Mouse (Mus musculus) embryonic facial prominence, embryonic 11.5 days (tissue): ENCODE measurements around the gene Cpa4. TPM values are rescaled to one million over a fixed set of nuclear protein-coding genes. Genes with fewer than 3 reads are reported as not detected.

Experiments
- ATAC-seq: fragments of 200-750 bp; cut with Nextera tagmentation; replicated peaks from 2 replicates; pipeline ENCODE4 v1.8.0; 2017; ENCODE audit warnings: low read depth; ENCODE audit not compliant: insufficient number of reproducible peaks, low FRiP score, low TSS enrichment
- DNase-seq: peaks from one replicate; pipeline ENCODE4 v3.0.0-alpha.2; 2015; ENCODE audit warnings: low spot score
- H3K27ac ChIP-seq: fragments of 300-500 bp; sonication (generic); replicated peaks from 2 replicates; pipeline ENCODE4 v1.5.1; 2014; ENCODE audit warnings: mild to moderate bottlenecking, low read depth, low read length, control low read depth
- H3K27me3 ChIP-seq: fragments of 300-500 bp; sonication (generic); 2 replicates; pipeline ENCODE4 v1.6.1; 2014; ENCODE audit warnings: mild to moderate bottlenecking, low read length, moderate library complexity, mixed read lengths; ENCODE audit not compliant: control insufficient read depth, insufficient read depth
- H3K36me3 ChIP-seq: fragments of 300-500 bp; sonication (generic); replicated peaks from 2 replicates; pipeline ENCODE4 v1.6.1; 2014; ENCODE audit warnings: low read depth, mild to moderate bottlenecking, low read length, moderate library complexity, mixed read lengths; ENCODE audit not compliant: control insufficient read depth, insufficient read depth
- H3K4me1 ChIP-seq: fragments of 300-500 bp; sonication (generic); 2 replicates; pipeline ENCODE4 v1.6.1; 2014; ENCODE audit warnings: low read length, mixed read lengths; ENCODE audit not compliant: control insufficient read depth, insufficient read depth
- H3K4me2 ChIP-seq: fragments of 300-500 bp; sonication (generic); 2 replicates; pipeline ENCODE4 v1.6.1; 2014; ENCODE audit warnings: low read depth, mild to moderate bottlenecking, control low read depth, low read length, moderate library complexity
- H3K4me3 ChIP-seq: fragments of 300-500 bp; sonication (generic); 2 replicates; pipeline ENCODE4 v1.5.1; 2014; ENCODE audit warnings: low read depth, low read length, control low read depth
- H3K9ac ChIP-seq: fragments of 300-500 bp; sonication (generic); replicated peaks from 2 replicates; pipeline ENCODE4 v1.6.1; 2014; ENCODE audit warnings: mild to moderate bottlenecking, control low read depth, low read length
- H3K9me3 ChIP-seq: fragments of 300-500 bp; sonication (generic); replicated peaks from 2 replicates; pipeline ENCODE4 v1.6.1; 2016; ENCODE audit warnings: mild to moderate bottlenecking, low read length, inconsistent platforms, mixed read lengths; ENCODE audit not compliant: control insufficient read depth
- WGBS: fragments of 180-500 bp; shearing (Covaris S2); extraction: QIAGEN DNeasy Blood & Tissue Kit; methylation state at CpG from one replicate; pipeline ENCODE4 v1.1.7; 2014; 5-methylcytosine and 5-hydroxymethylcytosine counted together
- polyA plus RNA-seq: library from polyadenylated mRNA; unstranded; fragments of >200 nt; fragmentation: Nextera tagmentation; extraction: Ambion mirVana; gene quantifications from 2 replicates; pipeline ENCODE4 v1.2.1, GENCODE M21; 2014

Cpa4 gene
- polyA plus RNA-seq, 1 experiment from 2014 or later: 1.4 TPM

DNA sequence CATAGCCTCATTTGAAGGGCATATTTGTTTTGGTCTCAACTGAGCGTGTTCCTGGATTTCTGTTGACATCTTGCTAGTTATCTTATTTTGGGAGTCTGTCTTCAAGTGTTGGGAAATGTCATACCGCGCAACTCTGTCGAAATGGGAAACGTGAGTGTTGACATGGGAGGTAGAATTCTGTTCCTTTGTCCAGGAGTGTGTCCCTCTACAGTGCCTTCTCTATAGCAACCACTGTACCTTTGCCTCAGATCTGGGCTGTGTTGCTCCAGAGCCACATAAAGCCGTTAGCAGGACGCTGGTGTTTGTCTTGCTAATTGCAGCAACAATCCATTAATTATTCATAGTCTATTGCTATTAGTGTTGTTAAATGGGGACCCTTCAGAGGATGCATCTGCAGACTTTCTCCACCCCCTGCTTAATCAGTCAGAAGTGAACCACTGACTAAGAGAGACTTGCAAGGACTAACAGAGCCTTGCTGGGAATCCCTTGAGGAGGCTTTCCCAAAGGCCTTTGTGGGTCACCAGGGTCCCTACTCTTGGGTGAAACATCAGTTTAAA, 18.8 kb downstream of the Cpa4 start:
- DNase-seq (no peak), ATAC-seq (no peak)
- H3K9ac ChIP-seq: no peak overlapping the region
- no peak overlapping the region for H3K4me3 ChIP-seq
- WGBS: 80% methylated on average over 7 of the region's 7 CpGs
- no peaks in the 10 kb centered on the region for H3K9me3 ChIP-seq
- H3K4me2 ChIP-seq: no peak overlapping the region
- H3K4me1 ChIP-seq: no peaks in the 10 kb centered on the region
- no peaks in the 10 kb centered on the region for H3K27me3 ChIP-seq
- H3K27ac ChIP-seq: no peak overlapping the region
- no peaks in the 10 kb centered on the region for H3K36me3 ChIP-seq

DNA sequence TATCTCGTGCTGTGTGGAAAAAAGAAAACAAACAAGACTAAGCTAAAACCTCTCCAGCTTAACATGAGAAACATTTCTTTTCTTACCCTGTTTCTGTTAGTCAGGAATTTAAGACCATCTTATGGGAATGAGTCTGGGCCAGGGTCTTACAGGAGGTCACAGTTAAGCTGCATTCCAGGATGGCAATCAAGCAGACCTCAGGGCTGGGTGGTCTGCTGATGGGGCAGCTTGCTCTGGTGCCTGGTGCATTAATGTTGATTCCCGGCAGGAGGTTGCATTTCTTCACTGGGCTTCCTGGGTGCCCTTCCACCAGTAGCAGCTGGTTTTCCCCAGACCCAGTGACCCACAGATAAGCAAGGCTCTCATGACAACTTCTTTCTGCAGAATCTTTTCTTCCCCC, 21.6 kb downstream of the Cpa4 start:
- H3K27me3 ChIP-seq: no peaks in the 10 kb centered on the region
- H3K27ac ChIP-seq: 0 out of 2 replicates have a peak overlapping the region, but pooled peaks have one; percentile 36
- no peaks in the 10 kb centered on the region for H3K4me1 ChIP-seq
- 25% methylated on average over 2 of the region's 2 CpGs for WGBS
- H3K9me3 ChIP-seq: no peaks in the 10 kb centered on the region
- no peak overlapping the region for H3K4me2 ChIP-seq
- no peak overlapping the region for H3K4me3 ChIP-seq
- peak; percentile 54 for DNase-seq
- no peaks in the 10 kb centered on the region for H3K36me3 ChIP-seq
- no peak for ATAC-seq
- no peak overlapping the region for H3K9ac ChIP-seq

DNA sequence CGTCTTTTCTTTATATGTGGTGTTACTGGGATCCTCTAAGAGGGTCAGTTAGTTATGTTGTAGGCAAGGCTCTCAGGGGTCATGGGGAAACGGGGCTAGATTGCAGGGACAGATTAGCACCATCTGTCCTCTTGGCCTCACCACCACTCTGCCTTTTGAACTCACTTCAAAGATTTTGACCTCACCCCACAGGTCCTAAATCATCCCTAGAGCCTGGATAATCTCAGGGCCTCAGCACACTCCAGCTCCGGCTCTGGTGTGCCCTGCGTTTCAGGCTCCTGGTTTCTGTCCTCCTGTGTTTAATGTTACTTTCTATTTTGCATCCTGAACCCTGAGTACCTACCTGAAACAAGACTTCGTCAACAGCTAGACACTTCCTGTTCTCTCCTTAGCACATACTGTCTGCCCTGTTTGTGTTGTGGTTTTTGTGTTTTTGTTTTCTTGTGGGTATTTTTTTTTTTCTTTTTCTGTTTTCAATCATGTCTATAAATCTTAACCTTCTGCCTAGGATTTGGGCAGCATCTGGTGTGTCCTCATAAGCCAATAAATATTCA, 23.8 kb downstream of the Cpa4 start:
- H3K4me1 ChIP-seq: no peaks in the 10 kb centered on the region
- no peak for ATAC-seq
- no peak for DNase-seq

DNA sequence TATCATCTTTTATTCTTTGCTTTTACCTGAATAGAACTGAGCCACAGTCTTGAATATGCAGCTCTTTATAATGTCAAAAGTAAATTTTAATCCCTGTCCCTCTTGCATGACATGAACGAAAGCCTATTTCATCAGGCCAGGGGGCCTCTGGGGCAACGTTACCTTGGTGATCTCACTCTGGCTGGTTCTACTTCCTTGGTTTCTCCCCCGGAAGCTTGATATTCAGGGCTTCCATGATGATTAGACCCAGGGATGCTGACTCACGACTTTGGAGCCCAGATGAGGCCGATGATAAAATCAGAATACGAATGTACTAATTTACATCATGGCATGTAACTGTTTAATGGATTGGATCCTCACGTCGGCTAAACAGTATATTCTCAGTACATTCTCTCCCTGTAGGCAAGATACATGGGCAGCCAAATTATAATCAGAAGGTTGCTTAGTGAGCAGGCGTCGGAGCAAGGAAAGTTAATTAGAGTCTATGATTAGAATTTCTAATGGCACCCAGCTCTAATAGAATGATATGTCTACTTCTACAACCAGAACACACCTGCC, 24.3 kb downstream of the Cpa4 start:
- Histone ChIP-seq H3K36me3 (no peaks in the 10 kb centered on the region), H3K9ac (no peak overlapping the region), H3K4me1 (no peaks in the 10 kb centered on the region), H3K9me3 (no peaks in the 10 kb centered on the region), H3K4me2 (no peak overlapping the region), H3K27me3 (no peaks in the 10 kb centered on the region), H3K4me3 (no peak overlapping the region), H3K27ac (no peak overlapping the region)
- DNase-seq (no peak), ATAC-seq (no peak)
- 81% methylated on average over 10 of the region's 10 CpGs for WGBS

More for the DNA sequence above, 23.8 kb downstream of the Cpa4 start:
- Histone ChIP-seq H3K27me3 (no peaks in the 10 kb centered on the region), H3K36me3 (no peaks in the 10 kb centered on the region), H3K9me3 (no peaks in the 10 kb centered on the region), H3K9ac (no peak overlapping the region), H3K27ac (no peak overlapping the region), H3K4me2 (no peak overlapping the region), H3K4me3 (no peak overlapping the region)
- 55% methylated on average over 5 of the region's 5 CpGs for WGBS

DNA sequence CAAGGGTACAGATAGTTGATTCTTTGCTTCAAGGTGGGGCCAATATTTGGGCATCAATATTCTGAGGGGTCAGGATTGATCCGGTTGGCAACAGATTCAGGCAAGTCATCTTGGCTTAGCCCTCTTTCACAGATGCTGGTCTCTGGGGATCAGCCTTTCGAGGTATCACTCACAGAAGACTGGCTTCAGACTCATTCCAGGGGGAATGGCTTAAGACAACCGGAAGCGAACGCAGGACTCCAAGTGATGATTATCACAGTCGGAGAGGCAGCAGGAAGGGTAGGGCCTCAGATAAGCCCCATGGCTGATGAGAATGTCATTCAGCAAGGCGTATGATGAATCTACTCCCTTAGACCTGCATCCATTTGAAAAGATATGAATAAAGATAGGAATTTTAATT, 26.2 kb downstream of the Cpa4 start:
- DNase-seq (no peak), ATAC-seq (no peak)
- Histone ChIP-seq H3K9me3 (no peaks in the 10 kb centered on the region), H3K4me3 (no peak overlapping the region), H3K36me3 (no peaks in the 10 kb centered on the region), H3K27me3 (no peaks in the 10 kb centered on the region), H3K27ac (no peak overlapping the region), H3K9ac (no peak overlapping the region), H3K4me2 (no peak overlapping the region), H3K4me1 (no peaks in the 10 kb centered on the region)
- 72% methylated on average over 7 of the region's 7 CpGs for WGBS

DNA sequence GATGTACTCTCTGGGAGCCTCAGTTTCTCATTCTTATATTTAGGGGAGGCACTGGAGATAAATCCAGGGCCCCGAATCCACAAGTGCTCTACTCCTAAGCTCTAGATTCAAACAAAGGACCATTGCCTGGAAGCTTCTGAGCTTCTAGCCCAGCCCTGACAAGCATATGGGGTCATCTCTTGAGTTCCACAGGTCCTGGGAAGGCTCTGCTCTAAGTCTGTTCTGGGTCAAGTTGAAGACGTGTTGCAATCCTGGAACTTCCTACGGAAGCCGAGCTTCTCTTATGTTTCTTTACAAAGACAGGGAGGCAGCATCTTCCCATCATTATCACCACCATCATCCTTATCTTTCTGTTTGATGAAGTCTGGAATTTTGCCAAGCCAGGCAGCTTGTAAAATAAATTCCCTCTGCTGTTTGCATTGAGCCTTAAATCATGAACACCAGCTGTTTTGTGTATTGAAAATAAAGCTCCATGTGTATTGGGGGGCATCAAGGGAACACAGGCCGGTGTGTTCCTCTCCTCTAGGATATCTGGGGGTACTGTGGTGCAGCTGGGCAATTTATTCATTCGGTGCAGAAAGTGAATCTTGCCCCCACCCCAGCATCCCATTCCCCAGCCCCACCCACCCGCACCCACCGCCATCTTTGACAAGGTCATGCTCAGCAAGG, 28.2 kb downstream of the Cpa4 start:
- no peak overlapping the region for H3K27ac ChIP-seq
- H3K4me2 ChIP-seq: no peak overlapping the region
- H3K36me3 ChIP-seq: no peaks in the 10 kb centered on the region
- no peak overlapping the region for H3K9ac ChIP-seq
- no peak for DNase-seq
- no peak overlapping the region for H3K4me3 ChIP-seq
- 91% methylated on average over 8 of the region's 8 CpGs for WGBS
- no peaks in the 10 kb centered on the region for H3K4me1 ChIP-seq
- H3K27me3 ChIP-seq: no peaks in the 10 kb centered on the region
- no peaks in the 10 kb centered on the region for H3K9me3 ChIP-seq
- no peak for ATAC-seq

DNA sequence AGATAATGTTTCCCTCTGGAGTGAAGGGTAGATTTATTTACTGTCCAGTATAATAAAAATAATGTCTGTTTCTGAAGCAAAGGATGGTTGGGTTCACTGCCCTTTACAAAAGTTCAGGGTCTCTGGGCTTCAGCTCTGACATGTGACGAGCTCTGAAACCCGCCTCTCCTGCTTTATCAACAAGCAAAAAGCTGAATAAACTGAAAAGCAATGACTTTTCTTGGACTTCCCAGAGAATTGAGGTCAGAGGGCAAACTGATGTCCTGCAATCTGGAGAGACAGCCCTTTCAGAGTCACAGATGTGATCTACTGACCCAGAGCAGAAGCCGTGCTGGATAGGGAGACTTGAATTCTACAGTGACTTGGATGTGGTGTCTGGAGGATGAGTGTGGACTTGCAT, 31.9 kb downstream of the Cpa4 start:
- 46% methylated on average over 3 of the region's 3 CpGs for WGBS
- no peaks in the 10 kb centered on the region for H3K4me1 ChIP-seq
- H3K9ac ChIP-seq: no peak overlapping the region
- H3K4me2 ChIP-seq: no peak overlapping the region
- no peaks in the 10 kb centered on the region for H3K36me3 ChIP-seq
- DNase-seq (no peak), ATAC-seq (no peak)
- no peak overlapping the region for H3K4me3 ChIP-seq
- H3K9me3 ChIP-seq: no peaks in the 10 kb centered on the region
- H3K27me3 ChIP-seq: no peaks in the 10 kb centered on the region
- H3K27ac ChIP-seq: no peak overlapping the region

DNA sequence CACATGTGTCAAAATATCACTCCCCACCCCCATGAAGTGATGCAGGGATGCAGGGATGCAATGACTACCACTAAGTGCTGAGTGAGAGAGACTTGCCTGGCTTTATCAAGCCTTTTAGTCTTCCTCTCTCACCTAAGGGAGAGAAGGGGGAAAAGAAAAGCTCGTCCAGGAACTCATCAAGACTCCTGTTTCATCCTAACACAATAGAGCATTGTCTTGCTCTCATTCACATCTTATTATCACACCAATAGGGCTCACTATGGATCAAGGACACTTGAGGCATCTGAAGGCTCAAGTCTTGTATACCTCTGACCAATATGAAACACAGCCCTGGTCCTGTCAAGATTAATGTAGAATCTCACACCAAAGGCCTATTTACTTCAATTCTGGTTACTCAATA, 32.8 kb downstream of the Cpa4 start:
- WGBS: 67% methylated on average over 1 of the region's 1 CpGs
- no peak overlapping the region for H3K27ac ChIP-seq

More for the DNA sequence above, 32.8 kb downstream of the Cpa4 start:
- Histone ChIP-seq H3K9ac (no peak overlapping the region), H3K27me3 (no peaks in the 10 kb centered on the region), H3K4me3 (no peak overlapping the region), H3K4me1 (no peaks in the 10 kb centered on the region), H3K9me3 (no peaks in the 10 kb centered on the region), H3K4me2 (no peak overlapping the region), H3K36me3 (no peaks in the 10 kb centered on the region)
- ATAC-seq (no peak), DNase-seq (no peak)
